Mouse (Mus musculus) CH12F3 (cell line): Measurements from ENCODE around the gene Taok1.

Experiments
- in situ Hi-C: fragments of 300-500 bp; cut with MboI; formaldehyde crosslinking; loops from 2 replicates; pipeline ENCODE4 v1.14.3; 2020; ENCODE audit warnings: low sequenced_read_pairs

Taok1 gene

DNA sequence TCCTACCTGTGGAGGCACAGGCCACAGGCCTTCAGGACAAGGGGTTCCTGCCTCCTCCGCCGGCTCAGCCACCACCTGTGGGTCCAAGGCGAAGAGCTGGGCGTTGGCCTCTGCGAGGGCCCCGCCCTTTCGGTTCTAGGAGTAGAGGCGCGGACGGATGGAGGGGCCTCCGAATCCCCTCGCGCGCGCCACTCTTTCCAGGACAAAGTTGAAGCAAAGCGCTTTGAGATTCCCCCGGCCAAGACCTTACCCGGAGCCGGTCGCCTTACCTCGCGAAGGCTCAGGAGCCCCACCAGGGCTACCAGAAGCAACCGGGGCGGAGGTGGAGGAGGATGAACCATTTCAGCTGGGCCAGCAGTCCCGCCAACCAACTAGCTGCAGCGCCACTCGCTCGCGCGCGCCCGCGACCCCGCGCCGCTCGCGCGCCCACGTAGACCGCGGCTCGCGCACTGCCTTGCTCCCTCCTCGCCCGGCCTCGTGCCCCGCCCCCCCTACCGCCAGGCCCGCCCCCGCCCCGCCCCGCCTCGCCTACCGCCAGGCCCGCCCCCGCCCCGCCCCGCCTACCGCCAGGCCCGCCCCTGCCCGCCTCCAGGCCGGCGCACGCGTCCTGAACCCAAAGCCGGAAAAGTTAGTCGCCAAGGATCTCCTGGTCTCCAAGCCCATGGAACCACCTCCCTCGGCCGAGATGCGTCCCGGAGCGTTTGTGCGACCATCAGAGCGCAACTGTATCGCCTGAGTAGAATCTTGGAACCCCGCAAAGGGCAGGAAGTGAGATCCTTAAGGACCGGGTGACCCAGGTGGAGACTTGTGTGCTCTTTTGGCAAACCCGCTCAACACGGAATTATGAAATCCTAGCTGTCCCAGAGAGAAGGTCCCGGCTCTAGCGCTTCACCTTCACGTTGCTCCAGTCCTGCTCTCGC lies 94.5 kb downstream of the Taok1 start:
- in situ Hi-C loops, result no loop called here

- in situ Hi-C loops, result no loop called here
These were observed 96.3 kb downstream of the Taok1 start for GRCm38 (mm10) chr11:77511336-77511735.

DNA sequence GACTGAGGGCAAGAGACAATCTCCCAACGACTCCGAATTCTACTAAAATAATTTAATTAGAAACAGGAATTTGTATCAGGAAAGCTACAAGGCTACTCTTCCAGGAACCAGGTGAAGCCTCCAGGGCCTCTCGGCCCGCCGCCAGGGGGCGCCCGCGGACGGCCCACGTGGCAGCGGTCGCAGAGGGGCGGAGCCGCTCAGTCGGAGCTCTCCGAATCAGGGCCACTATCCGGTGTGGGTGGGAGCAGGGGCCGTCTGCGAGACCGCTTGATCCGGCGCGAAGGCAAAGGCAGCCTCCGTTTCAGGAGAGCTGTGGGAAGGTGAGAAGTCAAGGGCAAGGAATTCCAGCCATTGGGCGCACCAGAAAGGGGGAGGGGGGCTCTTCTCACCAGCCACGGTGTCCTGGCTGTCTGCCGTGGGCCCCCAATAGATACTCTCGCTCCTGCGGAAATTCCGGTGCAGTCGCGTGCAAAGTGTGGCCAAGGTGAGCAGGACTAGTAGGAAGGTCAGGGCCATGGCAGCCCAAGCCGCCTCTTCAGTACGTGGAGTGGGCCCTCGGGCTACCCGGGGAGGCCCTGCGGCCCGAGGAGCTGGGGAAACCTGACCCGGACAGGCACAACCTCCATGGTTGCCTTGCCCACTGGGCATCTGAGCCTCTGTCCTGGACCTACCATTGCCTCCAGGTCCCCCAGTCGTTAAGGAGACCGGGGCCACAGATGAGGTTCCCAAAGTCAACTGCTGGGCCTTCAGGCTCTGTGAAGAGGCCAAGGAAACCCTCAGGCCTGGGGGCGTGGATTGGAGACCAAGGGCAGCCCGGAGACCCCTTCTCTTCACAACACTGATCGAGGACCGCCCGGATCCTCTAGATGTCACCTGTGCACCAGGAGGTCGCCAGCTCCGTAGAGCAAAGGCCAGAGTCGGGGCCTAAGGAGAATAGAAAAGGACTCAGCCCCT lies 99.3 kb downstream of the Taok1 start:
- in situ Hi-C loops, result no loop called here

DNA sequence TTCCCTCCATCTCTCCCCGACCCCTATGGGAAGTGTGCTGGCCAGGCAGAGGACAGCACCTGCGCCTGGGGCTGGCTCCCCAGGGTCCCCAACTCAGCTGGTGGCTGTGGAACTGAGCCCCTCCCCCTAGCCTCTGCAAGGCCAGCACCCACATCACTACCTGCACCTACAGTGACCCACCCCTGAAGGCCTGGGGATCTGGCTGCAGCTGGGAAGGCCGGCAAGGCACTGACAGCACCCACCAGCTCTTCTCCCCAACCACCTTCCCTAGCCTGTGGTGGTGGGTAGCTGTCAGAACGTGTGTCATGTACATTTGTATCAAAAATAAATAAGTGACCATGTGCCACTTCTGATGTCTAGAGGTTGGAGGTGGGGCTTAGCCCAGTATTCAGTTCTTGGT lies 100.2 kb downstream of the Taok1 start:
- in situ Hi-C loops, result no loop called here

DNA sequence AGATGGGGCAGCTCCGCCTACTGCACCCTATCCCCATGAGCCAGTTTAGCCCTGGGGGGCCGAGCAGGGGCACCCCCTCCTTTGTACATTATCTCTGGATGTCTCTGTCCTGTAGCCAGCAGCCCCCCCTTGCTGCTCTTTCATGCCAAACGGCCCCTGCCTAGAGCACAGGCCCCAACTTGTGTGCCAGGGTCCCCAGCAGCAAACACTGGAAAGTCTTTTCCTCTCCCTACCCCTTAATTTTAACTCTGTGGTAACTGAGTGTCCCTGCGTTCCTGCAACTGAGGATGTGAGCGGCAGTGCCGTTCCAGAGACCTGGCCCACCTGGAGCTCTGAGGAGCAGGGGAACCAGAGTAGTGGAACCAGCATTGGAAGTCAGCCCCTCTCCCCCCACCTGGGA lies 100.7 kb downstream of the Taok1 start:
- in situ Hi-C loops, result no loop called here

- in situ Hi-C loops, result no loop called here
These were observed 101.3 kb downstream of the Taok1 start for GRCm38 (mm10) chr11:77506273-77506672.

DNA sequence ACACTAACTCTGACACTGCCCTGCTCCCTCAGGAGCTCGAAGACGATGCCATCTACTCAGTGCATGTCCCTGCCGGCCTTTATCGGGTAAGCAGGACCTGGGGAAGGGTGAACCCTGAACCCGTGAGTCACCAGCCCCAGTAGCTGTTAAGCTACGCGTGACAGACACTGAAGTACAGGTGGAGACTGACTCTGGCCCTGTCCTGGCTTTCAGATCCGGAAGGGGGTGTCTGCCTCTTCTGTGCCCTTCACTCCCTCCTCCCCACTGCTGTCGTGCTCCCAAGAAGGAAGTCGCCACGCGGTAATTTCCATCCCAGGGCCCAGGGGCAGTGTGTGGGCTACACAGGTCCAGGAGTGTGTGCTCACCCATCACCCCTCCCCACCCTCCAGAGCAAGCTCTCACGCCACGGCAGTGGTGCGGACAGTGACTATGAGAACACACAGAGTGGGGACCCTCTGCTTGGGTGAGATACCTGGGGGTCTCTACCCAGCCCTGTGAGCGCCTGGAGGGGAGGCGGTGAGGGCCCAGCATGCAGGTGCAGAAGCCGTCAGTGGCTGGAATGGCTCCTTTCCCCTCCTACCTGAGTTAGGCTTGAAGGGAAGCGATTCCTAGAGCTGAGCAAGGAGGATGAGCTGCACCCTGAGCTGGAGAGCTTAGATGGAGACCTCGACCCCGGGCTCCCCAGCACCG lies 102.2 kb downstream of the Taok1 start:
- in situ Hi-C loops, result no loop called here

DNA sequence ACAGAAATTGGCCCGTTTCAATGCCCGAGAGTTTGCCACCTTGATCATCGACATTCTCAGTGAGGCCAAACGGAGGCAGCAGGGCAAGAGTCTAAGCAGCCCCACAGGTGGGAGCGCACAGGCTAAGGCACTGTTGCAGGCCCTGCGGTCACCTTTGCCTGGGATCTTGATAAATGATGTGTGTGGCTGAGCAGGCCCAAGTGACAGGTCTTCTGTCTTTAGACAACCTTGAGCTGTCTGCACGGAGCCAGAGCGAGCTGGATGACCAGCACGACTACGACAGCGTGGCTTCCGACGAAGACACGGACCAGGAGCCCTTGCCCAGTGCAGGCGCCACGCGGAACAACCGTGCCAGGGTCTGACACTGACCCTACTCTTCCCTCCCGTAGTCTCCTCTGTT lies 103.2 kb downstream of the Taok1 start:
- in situ Hi-C loops, result no loop called here

- in situ Hi-C loops, result no loop called here
These were observed 104.1 kb downstream of the Taok1 start for GRCm38 (mm10) chr11:77503511-77503910.

GRCm38 (mm10) chr11:77502481-77502880 lies 105.1 kb downstream of the Taok1 start:
- in situ Hi-C loops, result no loop called here

DNA sequence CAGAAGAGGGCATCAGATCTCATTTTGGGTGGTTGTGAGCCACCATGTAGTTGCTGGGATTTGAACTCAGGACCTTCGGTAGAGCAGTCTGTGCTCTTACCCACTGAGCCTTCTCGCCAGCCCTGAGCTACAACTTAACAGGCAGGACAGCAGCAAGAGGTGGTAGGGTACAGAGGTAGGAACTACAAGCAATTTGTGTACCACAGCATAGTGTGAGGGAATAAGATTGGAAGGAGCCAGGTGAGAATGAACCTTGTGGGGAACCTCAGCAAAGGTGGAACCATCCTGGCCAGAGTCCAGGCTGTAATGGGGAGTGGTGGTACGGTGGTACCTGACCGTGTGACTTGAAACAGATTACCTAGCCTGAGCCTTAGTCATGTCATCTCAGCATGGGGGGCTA lies 105.6 kb downstream of the Taok1 start:
- in situ Hi-C loops, result no loop called here

- in situ Hi-C loops, result no loop called here
These were observed 106.2 kb downstream of the Taok1 start for GRCm38 (mm10) chr11:77501392-77501791.

DNA sequence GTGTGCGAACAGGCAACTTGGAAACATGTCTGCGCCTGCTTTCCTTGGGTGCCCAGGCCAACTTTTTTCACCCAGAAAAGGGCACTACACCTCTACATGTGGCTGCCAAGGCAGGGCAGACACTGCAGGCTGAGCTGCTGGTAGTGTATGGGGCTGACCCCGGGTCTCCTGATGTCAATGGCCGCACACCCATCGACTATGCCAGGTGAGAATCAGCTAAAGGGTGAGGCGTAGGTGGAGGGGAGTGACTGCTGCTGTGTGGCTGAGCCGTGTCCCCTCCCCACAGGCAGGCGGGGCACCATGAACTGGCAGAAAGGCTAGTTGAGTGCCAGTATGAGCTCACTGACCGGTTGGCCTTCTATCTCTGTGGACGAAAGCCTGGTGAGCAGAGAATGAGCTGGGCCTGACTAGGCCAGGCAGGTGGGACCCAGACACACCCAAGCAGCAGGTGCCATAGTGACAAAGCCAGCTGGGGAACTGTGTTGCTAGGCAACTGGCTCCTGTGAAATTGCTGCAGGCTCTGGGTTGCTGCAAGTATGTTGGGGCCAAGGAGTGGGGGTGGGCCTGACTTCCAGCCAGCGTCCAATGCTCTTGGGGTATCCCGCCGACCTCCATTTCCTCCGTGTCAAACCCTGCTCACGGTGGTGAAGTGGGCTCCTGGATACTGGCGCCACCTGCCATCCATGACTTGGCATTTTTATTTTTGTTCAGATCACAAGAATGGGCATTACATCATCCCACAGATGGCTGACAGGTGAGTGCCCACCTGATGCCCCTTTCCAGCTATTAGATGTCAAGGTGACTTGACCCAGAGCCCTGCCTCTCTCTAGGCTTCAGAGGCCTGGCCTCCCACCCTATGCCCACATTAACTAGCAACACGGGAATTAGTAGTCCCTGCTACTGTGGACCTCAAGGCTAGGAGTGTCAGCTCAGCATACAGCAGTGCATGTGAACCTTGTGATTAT lies 107.0 kb downstream of the Taok1 start:
- in situ Hi-C loops, result no loop called here

- in situ Hi-C loops, result no loop called here
These were observed 108.3 kb downstream of the Taok1 start for GRCm38 (mm10) chr11:77499354-77499753.

DNA sequence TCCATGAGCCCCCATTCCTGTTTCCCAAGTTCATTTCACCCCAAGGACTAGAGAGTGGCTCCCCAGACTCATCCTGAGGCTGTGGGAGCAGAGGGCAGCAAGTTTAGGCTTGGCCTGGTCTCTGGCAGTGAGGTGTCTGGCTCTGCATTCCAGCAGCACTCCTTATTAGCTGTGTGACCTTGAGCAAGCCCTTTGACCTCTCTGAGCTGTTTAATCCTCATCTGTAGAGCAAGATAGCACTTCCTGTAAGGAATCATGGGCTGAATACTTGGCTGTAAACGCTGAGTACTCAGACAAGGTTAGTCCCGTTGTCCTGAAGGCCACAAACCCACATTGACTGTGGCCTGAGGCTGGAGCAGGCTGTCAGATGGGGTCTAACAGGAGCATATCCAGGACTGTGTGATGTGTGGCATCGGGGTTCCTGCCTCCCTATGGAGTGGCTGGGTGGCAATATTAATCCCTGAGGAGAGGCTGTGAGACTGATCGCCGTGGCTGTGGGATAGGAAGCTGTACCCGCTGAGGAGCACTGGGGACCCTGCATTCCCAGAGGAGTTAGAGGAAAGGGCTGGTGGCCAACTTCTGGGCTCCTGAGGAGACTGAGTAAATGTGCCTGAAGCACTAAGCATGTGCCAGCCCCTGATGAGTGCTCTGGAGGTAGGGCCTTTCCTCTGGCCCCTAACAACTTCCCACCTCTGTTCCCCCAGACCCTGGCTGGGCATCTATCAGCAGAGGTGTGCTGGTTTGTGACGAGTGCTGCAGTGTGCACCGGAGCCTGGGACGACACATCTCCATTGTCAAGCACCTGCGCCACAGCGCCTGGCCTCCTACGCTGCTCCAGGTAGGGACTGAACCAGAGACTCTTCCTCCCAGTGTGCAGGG lies 109.1 kb downstream of the Taok1 start:
- in situ Hi-C loops, result no loop called here

DNA sequence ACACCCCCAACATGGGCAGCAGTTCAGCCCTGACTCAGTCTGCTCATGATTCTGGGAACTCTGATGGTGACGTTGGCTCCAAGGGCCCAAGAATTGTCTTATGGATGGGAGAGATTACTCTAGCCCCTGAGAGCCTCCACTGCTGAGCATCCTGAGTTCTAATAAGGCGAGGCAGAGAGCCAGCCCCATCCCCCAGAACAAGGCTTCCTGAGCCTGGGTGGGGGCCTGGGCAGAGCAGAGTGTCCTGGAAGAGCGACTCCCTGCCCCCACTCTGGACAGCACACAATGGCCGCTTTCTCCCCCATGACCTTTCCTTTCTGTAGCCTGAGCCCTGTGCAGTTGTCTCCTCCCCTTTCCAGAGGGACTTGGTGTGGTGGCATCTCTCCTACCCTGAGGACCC lies 109.8 kb downstream of the Taok1 start:
- in situ Hi-C loops, result no loop called here

DNA sequence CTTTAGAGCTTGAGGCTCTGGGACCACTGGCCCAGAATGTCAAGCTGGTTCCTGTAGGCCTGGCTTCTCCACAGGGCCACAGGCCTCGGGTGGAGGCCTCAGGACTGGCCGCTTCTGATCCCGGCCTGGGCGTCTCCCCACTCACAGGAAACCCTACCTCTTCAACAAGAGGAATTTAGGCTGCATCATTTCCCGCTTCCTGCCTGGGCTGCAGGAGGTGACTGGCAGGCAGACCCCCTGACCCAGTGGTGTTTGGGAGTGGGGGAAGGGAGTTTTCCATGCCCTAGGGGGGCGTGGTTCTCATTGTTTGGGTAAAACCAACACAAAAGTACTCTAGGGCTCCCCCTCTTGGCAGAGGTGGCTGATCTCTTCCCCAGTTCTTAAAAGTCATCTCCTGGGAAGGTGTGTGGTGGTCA lies 110.3 kb downstream of the Taok1 start:
- in situ Hi-C loops, result no loop called here

DNA sequence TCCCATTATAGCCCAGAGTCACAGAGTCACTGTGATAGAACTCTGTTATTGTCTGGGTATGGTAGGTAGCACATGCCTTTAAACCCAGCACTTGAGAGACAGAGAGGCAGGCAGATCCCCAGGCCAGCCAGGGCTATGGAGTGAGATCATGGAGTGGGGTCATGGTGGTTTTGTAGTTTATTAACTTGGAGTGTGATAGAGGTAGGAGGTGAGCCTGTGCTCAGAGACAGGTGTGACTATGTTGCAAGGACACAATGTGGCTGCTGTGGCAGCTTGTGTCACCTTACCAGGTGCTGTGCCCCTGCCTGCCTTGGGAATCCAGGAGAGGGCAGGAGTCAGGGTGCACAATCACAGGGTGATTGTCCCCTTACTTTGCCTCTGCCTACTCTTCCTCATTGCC lies 112.1 kb downstream of the Taok1 start:
- in situ Hi-C loops, result no loop called here

GRCm38 (mm10) chr11:77494782-77495181 lies 112.8 kb downstream of the Taok1 start:
- in situ Hi-C loops, result no loop called here
